Mouse (Mus musculus): ENCODE measurements around the gene Ptgdr2.

Ptgdr2 gene

GRCm38 (mm10) chr19:10937110-10937563 is at the start of gene Ptgdr2:
TSS of gene Ptgdr2 (plus strand) at chr19:10937160.
- DNase-seq: no peak

- no peak for DNase-seq
These were observed 44.8 kb upstream of the Ptgdr2 start for GRCm38 (mm10) chr19:10892201-10892600.

GRCm38 (mm10) chr19:10895016-10895528 is 41.9 kb upstream of the Ptgdr2 start, which contains the start of gene Prpf19:
TSS of gene Prpf19 (plus strand) at chr19:10895231.
- peak; percentile 99 for DNase-seq

GRCm38 (mm10) chr19:10895708-10896107 is 41.3 kb upstream of the Ptgdr2 start:
- DNase-seq: no peak

GRCm38 (mm10) chr19:10896849-10897248 is 40.1 kb upstream of the Ptgdr2 start:
- DNase-seq: no peak

- no peak for DNase-seq
These were observed 39.5 kb upstream of the Ptgdr2 start for GRCm38 (mm10) chr19:10897491-10897890.

- DNase-seq: no peak
These were observed 36.6 kb upstream of the Ptgdr2 start for GRCm38 (mm10) chr19:10900315-10900714.

- no peak for DNase-seq
These were observed 35.9 kb upstream of the Ptgdr2 start for GRCm38 (mm10) chr19:10901046-10901445.

GRCm38 (mm10) chr19:10904512-10904911 is 32.4 kb upstream of the Ptgdr2 start:
- DNase-seq: no peak

- DNase-seq: no peak
These were observed 31.8 kb upstream of the Ptgdr2 start for GRCm38 (mm10) chr19:10904927-10905727.

- no peak for DNase-seq
These were observed 31.3 kb upstream of the Ptgdr2 start for GRCm38 (mm10) chr19:10905728-10906000.

- DNase-seq: peak; percentile 68
These were observed 29.1 kb upstream of the Ptgdr2 start for GRCm38 (mm10) chr19:10907891-10908290.

GRCm38 (mm10) chr19:10909087-10909721 is 27.8 kb upstream of the Ptgdr2 start:
- DNase-seq: no peak

- no peak for DNase-seq
These were observed 22.7 kb upstream of the Ptgdr2 start for GRCm38 (mm10) chr19:10914291-10914690.

- DNase-seq: no peak
These were observed 22.1 kb upstream of the Ptgdr2 start for GRCm38 (mm10) chr19:10914870-10915269.

- DNase-seq: no peak
These were observed 20.5 kb upstream of the Ptgdr2 start for GRCm38 (mm10) chr19:10916506-10916905.

- DNase-seq: no peak
These were observed 18.5 kb upstream of the Ptgdr2 start for GRCm38 (mm10) chr19:10918321-10918991.

GRCm38 (mm10) chr19:10920532-10920931 is 16.4 kb upstream of the Ptgdr2 start, which contains the start of gene Zp1:
TSS of gene Zp1 (minus strand) at chr19:10920632.
- no peak for DNase-seq

GRCm38 (mm10) chr19:10921058-10921457 is 15.9 kb upstream of the Ptgdr2 start:
- no peak for DNase-seq

- DNase-seq: no peak
These were observed 12.7 kb upstream of the Ptgdr2 start for GRCm38 (mm10) chr19:10924220-10924619.

- peak; percentile 38 for DNase-seq
These were observed 10.8 kb upstream of the Ptgdr2 start for GRCm38 (mm10) chr19:10926123-10926621.

GRCm38 (mm10) chr19:10926666-10927065 is 10.3 kb upstream of the Ptgdr2 start:
- DNase-seq: peak; percentile 28

- no peak for DNase-seq
These were observed 6.3 kb upstream of the Ptgdr2 start for GRCm38 (mm10) chr19:10930641-10931040.
